Mouse (Mus musculus) cerebellum, adult 2 months (tissue): ENCODE measurements around the gene Eme1. TPM values are rescaled to one million over a fixed set of nuclear protein-coding genes. Genes with fewer than 3 reads are reported as not detected.
A peak's percentile ranks its signal among the peaks of the same experiment; 100 is the strongest.

Experiments used
- DNase-seq, 2 experiments: peaks; one replicate each; pipeline ENCODE4 v3.0.0; 2021
- H3K27ac ChIP-seq: fragments of 200-500 bp; 2 replicates; pipeline ENCODE4 v1.5.1; 2012; ENCODE audit warnings: low read length, control low read depth, inconsistent platforms; ENCODE audit not compliant: insufficient read depth
- H3K27me3 ChIP-seq: fragments of 200-500 bp; 2 replicates; pipeline ENCODE4 v1.6.1; 2012; ENCODE audit warnings: inconsistent platforms, mild to moderate bottlenecking, low read length, moderate library complexity; ENCODE audit not compliant: control insufficient read depth, insufficient read depth
- H3K4me1 ChIP-seq: fragments of 200-500 bp; 2 replicates; pipeline ENCODE4 v1.6.1; 2011; ENCODE audit warnings: low read length; ENCODE audit not compliant: control insufficient read depth, insufficient read depth
- H3K4me3 ChIP-seq: fragments of 200-500 bp; replicated peaks from 2 replicates; pipeline ENCODE3; 2011; ENCODE audit warnings: mild to moderate bottlenecking, low read depth, low read length, control low read depth; ENCODE audit not compliant: insufficient read depth
- CTCF ChIP-seq: fragments of 200-500 bp; IDR thresholded peaks from 2 replicates; pipeline ENCODE4 v1.5.1; 2011; ENCODE audit warnings: low read depth, mild to moderate bottlenecking, control low read depth, low read length, moderate library complexity, borderline replicate concordance; ENCODE audit not compliant: insufficient read depth
- POLR2A ChIP-seq: fragments of 200-500 bp; IDR thresholded peaks from 2 replicates; pipeline ENCODE4 v1.6.1; 2011; ENCODE audit warnings: low read length, control low read depth, borderline replicate concordance; ENCODE audit not compliant: insufficient read depth
- WGBS: fragments of 180-500 bp; shearing (Covaris S2); methylation state at CpG from one replicate; pipeline ENCODE4 v1.1.7; 2018; 5-methylcytosine and 5-hydroxymethylcytosine counted together
- polyA plus RNA-seq: library from polyadenylated mRNA; depleted of rRNA; stranded (reverse); fragments of >200 nt; gene quantifications from 2 replicates; pipeline ENCODE4 v1.2.3, GENCODE M21; 2012

Gene Eme1
- polyA plus RNA-seq, 1 experiment: 0.21 TPM

DNA sequence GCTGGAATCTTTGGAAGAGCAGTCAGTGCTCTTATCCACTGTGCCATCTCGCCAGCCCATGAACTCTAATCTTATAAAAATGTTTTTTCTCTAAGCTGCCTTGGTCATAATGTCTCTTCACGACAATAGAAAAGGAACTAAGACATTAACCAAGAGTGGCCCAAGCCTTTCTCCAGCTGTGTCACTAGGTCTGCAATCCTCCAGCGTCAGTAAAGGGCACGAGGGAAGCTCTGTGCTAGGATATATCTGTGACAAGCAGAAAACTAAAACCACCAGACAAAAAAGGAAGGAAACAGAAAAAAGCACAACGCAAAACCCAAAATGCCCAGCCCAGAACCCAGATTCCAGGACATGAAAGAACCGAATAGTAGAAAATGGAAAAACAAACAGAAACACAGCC is 33.4 kb upstream of the Eme1 start:
- 85% methylated on average over 6 of the region's 6 CpGs for WGBS

GRCm38 (mm10) chr11:94682427-94682826 is 28.7 kb upstream of the Eme1 start:
- Histone ChIP-seq H3K4me1 (peaks cover 5% of the 10 kb centered on the region), H3K27me3 (no peaks in the 10 kb centered on the region), H3K4me3 (no peak overlapping the region), H3K27ac (no peak overlapping the region)
- no peak for DNase-seq
- TF ChIP-seq CTCF (no peak), POLR2A (no peak)
- WGBS: 44% methylated on average over 7 of the region's 7 CpGs

More for the DNA sequence above, 33.4 kb upstream of the Eme1 start:
- Histone ChIP-seq H3K4me1 (no peaks in the 10 kb centered on the region), H3K27me3 (no peaks in the 10 kb centered on the region), H3K4me3 (no peak overlapping the region), H3K27ac (no peak overlapping the region)
- TF ChIP-seq CTCF: no peak
- no peak for TF ChIP-seq POLR2A
- no peak for DNase-seq

- H3K27ac ChIP-seq: no peak overlapping the region
- DNase-seq: no peak
- TF ChIP-seq CTCF (no peak), POLR2A (no peak)
- H3K4me1 ChIP-seq: peaks cover 5% of the 10 kb centered on the region
- 90% methylated on average over 4 of the region's 4 CpGs for WGBS
- H3K4me3 ChIP-seq: no peak overlapping the region
- H3K27me3 ChIP-seq: no peaks in the 10 kb centered on the region
Observed at GRCm38 (mm10) chr11:94681640-94682039, 27.9 kb upstream of the Eme1 start.

DNA sequence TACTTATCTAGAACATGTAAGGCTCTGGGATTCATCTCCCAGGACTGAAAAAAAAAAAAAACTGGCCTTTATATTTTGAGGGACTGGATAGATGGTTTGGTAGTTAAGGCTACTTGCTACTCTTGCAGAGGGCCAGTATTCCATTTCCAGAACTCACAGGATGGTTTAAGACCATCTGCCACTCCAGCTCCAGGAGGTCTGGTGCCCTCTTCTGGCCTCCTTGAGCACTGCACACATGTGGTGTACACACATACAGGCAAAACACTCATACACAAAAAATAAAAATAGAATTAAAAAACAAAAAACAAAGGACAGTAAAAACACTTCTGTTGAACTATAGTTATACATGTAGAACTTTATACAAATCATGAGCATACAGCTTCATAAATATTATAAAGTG is 26.9 kb upstream of the Eme1 start:
- H3K27ac ChIP-seq: no peak overlapping the region
- H3K4me1 ChIP-seq: peaks cover 12% of the 10 kb centered on the region
- TF ChIP-seq POLR2A (no peak), CTCF (peak; percentile 23; the same call in 1 of the 2 replicates)
- H3K4me3 ChIP-seq: no peak overlapping the region
- H3K27me3 ChIP-seq: no peaks in the 10 kb centered on the region
- no peak for DNase-seq

DNA sequence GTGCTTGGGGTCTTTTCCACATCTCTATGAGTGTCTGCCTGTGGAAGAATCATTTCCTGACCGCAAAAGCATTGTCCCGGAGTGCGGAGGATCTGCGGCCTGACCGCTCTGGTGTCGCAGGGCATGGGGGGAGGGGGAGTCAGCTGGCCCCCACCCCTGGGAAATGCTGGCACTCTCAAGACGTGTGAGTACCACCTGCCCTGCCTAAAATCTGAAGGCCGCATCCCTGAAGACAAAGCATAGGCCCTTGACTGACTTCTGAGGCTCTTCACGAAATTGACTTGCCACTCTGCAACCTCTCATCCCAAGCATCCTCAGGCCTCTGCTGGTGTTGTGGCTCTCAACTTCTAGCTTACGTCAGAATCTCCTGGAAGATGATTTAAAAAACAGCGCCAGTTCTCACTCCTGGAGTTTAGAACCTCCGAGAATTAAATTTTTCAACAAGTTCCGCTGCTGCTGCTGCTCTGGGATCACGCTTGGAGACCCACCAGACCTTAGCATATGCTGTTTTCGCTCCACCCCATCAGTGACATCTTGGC is 23.9 kb upstream of the Eme1 start:
- WGBS: 4% methylated on average over 15 of the region's 15 CpGs

DNA sequence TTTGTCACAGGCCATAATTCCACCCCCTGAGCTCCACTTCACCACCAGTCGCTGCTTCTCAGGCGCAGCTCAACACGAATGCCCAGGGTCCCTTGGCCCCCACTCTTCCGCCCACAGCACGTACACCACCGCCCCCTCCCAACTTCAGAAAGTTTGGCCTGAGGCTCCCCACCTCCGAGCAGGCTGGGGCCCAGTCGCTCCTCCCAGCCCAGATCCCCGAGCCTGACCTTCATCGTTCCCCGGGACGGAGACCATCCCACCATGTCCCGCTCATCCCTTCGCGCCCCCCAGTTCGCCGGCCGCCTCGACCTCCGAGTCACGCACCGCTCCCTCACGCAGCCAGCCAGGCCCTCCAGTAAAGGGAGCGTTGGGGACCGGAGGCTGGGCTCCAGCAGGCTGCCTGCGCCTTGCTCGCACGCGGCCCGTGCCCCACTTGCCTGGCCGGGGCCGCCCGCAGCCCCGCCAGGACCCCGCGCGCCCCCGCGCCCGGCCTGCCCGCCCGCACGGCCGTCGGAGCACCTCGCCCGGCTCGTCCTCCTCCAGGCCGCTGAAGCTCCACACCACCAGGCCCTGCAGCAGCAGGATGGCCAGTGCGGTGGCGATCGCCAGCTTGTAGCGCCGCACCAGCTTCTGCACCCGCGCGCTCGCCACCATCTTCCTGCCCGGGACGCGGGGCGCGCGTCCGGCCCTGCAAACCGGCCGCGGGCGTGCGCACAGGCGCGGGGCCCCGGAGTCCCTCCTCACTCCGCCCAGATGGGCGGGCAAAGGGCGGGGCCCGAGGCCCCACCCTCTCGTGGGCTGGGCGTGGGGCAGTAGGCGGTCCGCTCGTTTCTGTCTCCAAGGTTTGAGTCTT is 23.2 kb upstream of the Eme1 start, which contains the start of gene Xylt2:
Gene Xylt2, minus strand, starts transcription at position 762 of the 853 bp plus-strand sequence.
- TF ChIP-seq POLR2A: peak; percentile 93
- no peak for TF ChIP-seq CTCF
- Histone ChIP-seq H3K27ac (peak within 1 kb of the TSS; percentile 53), H3K27me3 (no peaks in the 10 kb centered on the region), H3K4me1 (peaks cover 17% of the 10 kb centered on the region), H3K4me3 (peak within 1 kb of the TSS; percentile 93)
- DNase-seq: peak; percentile 89 to 91
- under 1% methylated on average over 76 of the region's 82 CpGs for WGBS

More for the DNA sequence above, 23.9 kb upstream of the Eme1 start:
- no peak for DNase-seq
- peaks cover 17% of the 10 kb centered on the region for H3K4me1 ChIP-seq
- peak overlapping the region; percentile 93 for H3K4me3 ChIP-seq
- no peak for TF ChIP-seq POLR2A
- TF ChIP-seq CTCF: no peak
- H3K27ac ChIP-seq: no peak overlapping the region
- H3K27me3 ChIP-seq: no peaks in the 10 kb centered on the region

- Histone ChIP-seq H3K27me3 (no peaks in the 10 kb centered on the region), H3K27ac (no peak overlapping the region), H3K4me3 (peak overlapping the region; percentile 79), H3K4me1 (peaks cover 17% of the 10 kb centered on the region)
- WGBS: 32% methylated on average over 4 of the region's 4 CpGs
- TF ChIP-seq POLR2A: no peak
- no peak for TF ChIP-seq CTCF
- DNase-seq: no peak
Observed at GRCm38 (mm10) chr11:94676308-94676707, 22.5 kb upstream of the Eme1 start.

DNA sequence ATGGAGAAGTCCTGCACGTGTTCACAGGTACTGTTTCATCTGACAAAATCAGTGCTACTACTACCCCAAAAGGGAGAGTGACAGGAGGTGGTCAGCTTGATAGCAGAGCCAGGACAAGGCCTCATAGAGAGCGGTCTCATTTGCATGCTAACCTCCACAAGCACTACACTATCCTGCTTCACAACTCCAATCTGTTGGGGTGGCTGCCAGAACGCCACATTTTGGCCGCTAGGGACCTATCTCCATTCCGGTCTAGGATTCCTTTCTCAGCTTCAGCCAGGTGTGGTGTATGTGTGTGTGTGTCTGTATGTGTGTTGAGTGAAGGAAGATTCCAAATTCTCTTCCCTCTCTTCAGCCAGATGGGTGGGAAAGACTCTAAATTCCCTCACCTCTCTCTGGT is 21.7 kb upstream of the Eme1 start:
- TF ChIP-seq CTCF (no peak), POLR2A (no peak)
- WGBS: 35% methylated on average over 5 of the region's 5 CpGs
- DNase-seq: peak in 1 of 2 experiments; percentile 26
- peaks cover 17% of the 10 kb centered on the region for H3K4me1 ChIP-seq
- no peak overlapping the region for H3K4me3 ChIP-seq
- H3K27me3 ChIP-seq: no peaks in the 10 kb centered on the region
- no peak overlapping the region for H3K27ac ChIP-seq
